ENCODE assay signal across 15 mouse cellular contexts in genomic region chr17:72508678-72509394, GRCm38 (mm10).
"Had no signal": no experiment of that assay in that cellular context is flagged by ENCODE, and none has a peak within 500 bp of the region (broad histone marks: within the 10 kb centered on the region; RNA-seq: fewer than 3 reads in every experiment).

No protein-coding gene starts in this region.

- ATAC-seq: intestine, postnatal 0 days; liver, embryonic 12.5 days; midbrain, embryonic 13.5 days had no signal

- H3K36me3 ChIP-seq: limb, embryonic 10.5 days; limb, embryonic 13.5 days; liver, embryonic 12.5 days; liver, embryonic 15.5 days; midbrain, embryonic 13.5 days had no signal

- H3K4me3 ChIP-seq: layer of hippocampus, adult 2 months; limb, embryonic 10.5 days; limb, embryonic 13.5 days; liver, embryonic 12.5 days; liver, embryonic 15.5 days; midbrain, embryonic 13.5 days had no signal

- H3K4me2 ChIP-seq: limb, embryonic 13.5 days; liver, embryonic 12.5 days; liver, embryonic 15.5 days; midbrain, embryonic 13.5 days had no signal

- H3K9ac ChIP-seq: limb, embryonic 13.5 days; liver, embryonic 12.5 days; liver, embryonic 15.5 days; midbrain, embryonic 13.5 days had no signal

- DNase-seq: kidney, adult 2 months; kidney, postnatal 25 days; layer of hippocampus, adult 9-11 months; liver; thymus, adult 2 months; thymus, postnatal 14 days had no signal

- H3K9me3 ChIP-seq: limb, embryonic 10.5 days; limb, embryonic 13.5 days; liver, embryonic 15.5 days; midbrain, embryonic 13.5 days had no signal

- H3K27me3 ChIP-seq: limb, embryonic 13.5 days; liver, embryonic 12.5 days; liver, embryonic 15.5 days; midbrain, embryonic 13.5 days had no signal

- H3K27ac ChIP-seq: kidney, postnatal 0 days; layer of hippocampus, adult 2 months; limb, embryonic 10.5 days; limb, embryonic 13.5 days; liver, embryonic 12.5 days; liver, embryonic 15.5 days; macrophage; midbrain, embryonic 13.5 days had no signal

- H3K4me1 ChIP-seq: limb, embryonic 10.5 days; limb, embryonic 13.5 days; liver, embryonic 12.5 days; liver, embryonic 15.5 days had no signal
